Mouse (Mus musculus) heart, embryonic 12.5 days (tissue): ENCODE measurements around the gene Elp5. TPM values are rescaled to one million over a fixed set of nuclear protein-coding genes. Genes with fewer than 3 reads are reported as not detected.

ENCODE experiments used
- ATAC-seq: fragments of 200-750 bp; cut with Nextera tagmentation; 2 replicates; pipeline ENCODE4 v1.8.0; 2017; ENCODE audit warnings: moderate TSS enrichment, moderate library complexity; ENCODE audit not compliant: insufficient number of reproducible peaks, low FRiP score
- H3K27ac ChIP-seq: fragments of 300-500 bp; sonication (generic); 2 replicates; pipeline ENCODE4 v1.5.1; 2016; ENCODE audit warnings: mild to moderate bottlenecking, moderate library complexity; ENCODE audit not compliant: poor library complexity, severe bottlenecking
- H3K27me3 ChIP-seq: fragments of 300-500 bp; sonication (generic); replicated peaks from 2 replicates; pipeline ENCODE4 v1.6.1; 2016; ENCODE audit warnings: mild to moderate bottlenecking, moderate library complexity
- H3K36me3 ChIP-seq: fragments of 300-500 bp; sonication (generic); 2 replicates; pipeline ENCODE4 v1.6.1; 2016; ENCODE audit warnings: mild to moderate bottlenecking, moderate library complexity
- H3K4me1 ChIP-seq: fragments of 300-500 bp; sonication (generic); replicated peaks from 2 replicates; pipeline ENCODE4 v1.6.1; 2016; ENCODE audit warnings: mild to moderate bottlenecking
- H3K4me2 ChIP-seq: fragments of 300-500 bp; sonication (generic); 2 replicates; pipeline ENCODE4 v1.6.1; 2016; ENCODE audit warnings: mild to moderate bottlenecking, moderate library complexity
- H3K4me3 ChIP-seq: fragments of 300-500 bp; sonication (generic); 2 replicates; pipeline ENCODE4 v1.5.1; 2016; ENCODE audit warnings: mild to moderate bottlenecking
- H3K9ac ChIP-seq: fragments of 300-500 bp; sonication (generic); 2 replicates; pipeline ENCODE4 v1.6.1; 2016; ENCODE audit warnings: mild to moderate bottlenecking, moderate library complexity
- H3K9me3 ChIP-seq: fragments of 300-500 bp; sonication (generic); replicated peaks from 2 replicates; pipeline ENCODE4 v1.6.1; 2016; ENCODE audit warnings: mild to moderate bottlenecking, moderate library complexity
- WGBS: fragments of 180-500 bp; shearing (Covaris S2); methylation state at CpG from one replicate; pipeline ENCODE4 v1.1.7; 2016; 5-methylcytosine and 5-hydroxymethylcytosine counted together
- polyA plus RNA-seq: library from polyadenylated mRNA; unstranded; fragments of >200 nt; fragmentation: Nextera tagmentation; extraction: Ambion mirVana; gene quantifications from 2 replicates; pipeline ENCODE4 v1.2.1, GENCODE M21; 2016

Gene Elp5
- polyA plus RNA-seq, 1 experiment from 2014 or later = 109 TPM

GRCm38 (mm10) chr11:69998567-69999491 lies 16.5 kb upstream of the Elp5 start:
- Histone ChIP-seq H3K4me3 (no peak overlapping the region), H3K4me1 (peaks cover 48% of the 10 kb centered on the region), H3K36me3 (peaks cover 35% of the 10 kb centered on the region), H3K27ac (no peak overlapping the region), H3K27me3 (no peaks in the 10 kb centered on the region), H3K4me2 (no peak overlapping the region), H3K9me3 (no peaks in the 10 kb centered on the region), H3K9ac (no peak overlapping the region)
- 90% methylated on average over 27 of the region's 27 CpGs for WGBS
- ATAC-seq = no peak

DNA sequence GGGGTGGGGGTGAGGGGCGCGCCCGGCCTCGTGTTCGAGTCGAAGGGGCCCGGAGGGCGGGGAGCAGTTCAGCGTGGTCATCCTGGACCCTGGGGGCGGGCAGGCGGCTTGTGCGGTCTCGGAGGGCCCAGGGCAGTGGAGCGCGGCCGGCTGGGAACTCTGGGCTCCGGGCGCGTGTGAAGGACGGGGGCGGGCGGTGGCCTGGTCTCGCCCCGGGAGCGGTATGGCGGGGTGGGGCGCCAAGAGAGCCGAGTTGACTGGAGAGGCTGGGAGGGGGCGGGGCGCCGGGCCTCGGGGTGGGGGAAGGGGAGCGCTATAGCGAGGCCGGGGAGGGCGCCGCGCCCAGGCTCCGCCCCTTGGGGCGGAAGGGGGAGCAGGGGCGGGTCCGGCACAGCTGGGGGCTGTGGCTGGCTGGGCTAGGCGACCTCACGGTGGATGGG lies 14.8 kb upstream of the Elp5 start:
- Histone ChIP-seq H3K27ac (peak overlapping the region; percentile 99), H3K4me2 (peak overlapping the region; percentile 69), H3K9me3 (no peaks in the 10 kb centered on the region), H3K4me1 (peaks cover 41% of the 10 kb centered on the region), H3K4me3 (peak overlapping the region; percentile 99), H3K9ac (peak overlapping the region; percentile 100), H3K27me3 (no peaks in the 10 kb centered on the region), H3K36me3 (peaks cover 44% of the 10 kb centered on the region)
- ATAC-seq = peak; percentile 82
- WGBS = 1% methylated on average over 42 of the region's 44 CpGs

DNA sequence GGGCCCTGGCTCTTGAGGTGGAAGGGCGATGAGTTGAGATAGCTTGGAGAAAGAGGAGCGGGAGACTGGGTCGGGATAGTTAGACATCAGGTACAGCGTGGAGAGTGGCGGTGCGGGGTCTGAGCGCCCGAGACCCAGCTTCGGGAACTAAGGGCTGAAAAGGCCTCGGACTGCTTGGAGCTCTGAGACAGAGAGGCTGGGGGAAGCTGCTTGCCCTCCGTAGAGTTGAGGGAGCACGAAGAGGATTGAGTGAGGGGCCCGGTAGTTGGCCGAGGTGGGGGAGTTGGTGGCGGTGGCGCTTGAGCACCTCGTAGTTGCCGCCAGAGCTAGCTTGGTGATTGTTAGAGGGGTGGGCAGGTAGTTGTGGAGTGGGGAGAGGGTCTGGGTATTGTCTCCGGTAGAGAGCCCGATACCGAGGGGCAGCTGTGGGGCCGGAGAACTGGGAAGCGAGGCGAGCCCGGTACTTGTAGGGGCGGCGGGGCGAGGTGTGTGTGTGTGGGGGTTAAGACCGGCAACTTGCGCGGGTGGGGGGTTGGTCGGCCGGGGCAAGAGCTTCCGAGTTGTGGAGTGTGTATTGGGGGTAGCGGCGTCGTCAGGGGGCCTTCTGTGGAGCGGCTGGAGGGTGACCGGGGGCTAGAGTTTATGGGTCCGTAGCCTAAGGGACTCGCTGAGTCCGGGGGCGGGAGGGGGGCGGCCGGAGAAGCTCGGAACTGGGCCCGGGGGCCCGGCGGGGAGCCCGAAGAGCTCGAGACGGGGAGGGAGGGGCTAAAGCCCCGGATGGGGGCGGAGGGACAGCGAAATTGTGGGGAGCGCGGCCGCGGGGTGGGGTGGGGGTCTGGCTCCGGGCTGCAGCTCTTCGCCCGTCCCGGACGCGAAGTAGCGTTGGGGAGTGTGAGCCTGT lies 14.1 kb upstream of the Elp5 start:
- no peaks in the 10 kb centered on the region for H3K27me3 ChIP-seq
- peaks cover 34% of the 10 kb centered on the region for H3K4me1 ChIP-seq
- H3K4me2 ChIP-seq = peak overlapping the region; percentile 69
- peak overlapping the region; percentile 99 for H3K27ac ChIP-seq
- H3K36me3 ChIP-seq = peaks cover 44% of the 10 kb centered on the region
- peak; percentile 13; the same call in 1 of the 2 replicates for ATAC-seq
- H3K9me3 ChIP-seq = no peaks in the 10 kb centered on the region
- WGBS = under 1% methylated on average over 58 of the region's 66 CpGs
- peak overlapping the region; percentile 100 for H3K9ac ChIP-seq
- peak overlapping the region; percentile 99 for H3K4me3 ChIP-seq

- peaks cover 44% of the 10 kb centered on the region for H3K36me3 ChIP-seq
- H3K4me2 ChIP-seq = peak within 1 kb of the TSS; percentile 69
- under 1% methylated on average over 36 of the region's 36 CpGs for WGBS
- peaks cover 33% of the 10 kb centered on the region for H3K4me1 ChIP-seq
- H3K27ac ChIP-seq = peak within 1 kb of the TSS; percentile 99
- peak within 1 kb of the TSS; percentile 100 for H3K9ac ChIP-seq
- peak within 1 kb of the TSS; percentile 99 for H3K4me3 ChIP-seq
- H3K9me3 ChIP-seq = no peaks in the 10 kb centered on the region
- H3K27me3 ChIP-seq = no peaks in the 10 kb centered on the region
- ATAC-seq = peak; percentile 76
These were observed 13.2 kb upstream of the Elp5 start, which contains the start of gene Phf23 for GRCm38 (mm10) chr11:69995391-69995960. Gene Phf23 (plus strand): TSS chr11:69995777.

GRCm38 (mm10) chr11:69994401-69995090 lies 12.2 kb upstream of the Elp5 start:
- Histone ChIP-seq H3K4me3 (no peak overlapping the region; the same call in 1 of the 2 replicates), H3K36me3 (peaks cover 47% of the 10 kb centered on the region)

GRCm38 (mm10) chr11:69992932-69993331 lies 10.6 kb upstream of the Elp5 start:
- Histone ChIP-seq H3K9ac (peak overlapping the region; percentile 66), H3K27me3 (no peaks in the 10 kb centered on the region), H3K9me3 (no peaks in the 10 kb centered on the region), H3K4me3 (peak overlapping the region; percentile 70), H3K4me1 (peaks cover 27% of the 10 kb centered on the region), H3K4me2 (peak overlapping the region; percentile 74), H3K36me3 (peaks cover 47% of the 10 kb centered on the region), H3K27ac (no peak overlapping the region; the same call in 1 of the 2 replicates)
- ATAC-seq = no peak
- 86% methylated on average over 3 of the region's 3 CpGs for WGBS

More at GRCm38 (mm10) chr11:69994401-69995090, 12.2 kb upstream of the Elp5 start:
- Histone ChIP-seq H3K27ac (no peak overlapping the region), H3K4me1 (peaks cover 33% of the 10 kb centered on the region), H3K9me3 (no peaks in the 10 kb centered on the region), H3K9ac (no peak overlapping the region), H3K27me3 (no peaks in the 10 kb centered on the region), H3K4me2 (no peak overlapping the region)
- no peak for ATAC-seq
- WGBS = 84% methylated on average over 11 of the region's 11 CpGs

- H3K27ac ChIP-seq = no peak overlapping the region; the same call in 1 of the 2 replicates
- H3K9ac ChIP-seq = peak overlapping the region; percentile 66
- ATAC-seq = no peak
- peak overlapping the region; percentile 70 for H3K4me3 ChIP-seq
- peaks cover 21% of the 10 kb centered on the region for H3K4me1 ChIP-seq
- H3K9me3 ChIP-seq = no peaks in the 10 kb centered on the region
- H3K36me3 ChIP-seq = peaks cover 49% of the 10 kb centered on the region
- H3K4me2 ChIP-seq = peak overlapping the region; percentile 74
- WGBS = 77% methylated on average over 10 of the region's 10 CpGs
- H3K27me3 ChIP-seq = no peaks in the 10 kb centered on the region
These were observed 10.1 kb upstream of the Elp5 start for GRCm38 (mm10) chr11:69992396-69992795.

GRCm38 (mm10) chr11:69991711-69992110 lies 9.4 kb upstream of the Elp5 start:
- peaks cover 56% of the 10 kb centered on the region for H3K36me3 ChIP-seq
- H3K9ac ChIP-seq = peak overlapping the region; percentile 90
- 0% methylated on average over 15 of the region's 15 CpGs for WGBS
- H3K27me3 ChIP-seq = no peaks in the 10 kb centered on the region
- peak overlapping the region; percentile 95 for H3K27ac ChIP-seq
- peak overlapping the region; percentile 70 for H3K4me3 ChIP-seq
- no peak; the same call in 1 of the 2 replicates for ATAC-seq
- H3K4me1 ChIP-seq = peaks cover 19% of the 10 kb centered on the region
- peak overlapping the region; percentile 74 for H3K4me2 ChIP-seq
- H3K9me3 ChIP-seq = no peaks in the 10 kb centered on the region

DNA sequence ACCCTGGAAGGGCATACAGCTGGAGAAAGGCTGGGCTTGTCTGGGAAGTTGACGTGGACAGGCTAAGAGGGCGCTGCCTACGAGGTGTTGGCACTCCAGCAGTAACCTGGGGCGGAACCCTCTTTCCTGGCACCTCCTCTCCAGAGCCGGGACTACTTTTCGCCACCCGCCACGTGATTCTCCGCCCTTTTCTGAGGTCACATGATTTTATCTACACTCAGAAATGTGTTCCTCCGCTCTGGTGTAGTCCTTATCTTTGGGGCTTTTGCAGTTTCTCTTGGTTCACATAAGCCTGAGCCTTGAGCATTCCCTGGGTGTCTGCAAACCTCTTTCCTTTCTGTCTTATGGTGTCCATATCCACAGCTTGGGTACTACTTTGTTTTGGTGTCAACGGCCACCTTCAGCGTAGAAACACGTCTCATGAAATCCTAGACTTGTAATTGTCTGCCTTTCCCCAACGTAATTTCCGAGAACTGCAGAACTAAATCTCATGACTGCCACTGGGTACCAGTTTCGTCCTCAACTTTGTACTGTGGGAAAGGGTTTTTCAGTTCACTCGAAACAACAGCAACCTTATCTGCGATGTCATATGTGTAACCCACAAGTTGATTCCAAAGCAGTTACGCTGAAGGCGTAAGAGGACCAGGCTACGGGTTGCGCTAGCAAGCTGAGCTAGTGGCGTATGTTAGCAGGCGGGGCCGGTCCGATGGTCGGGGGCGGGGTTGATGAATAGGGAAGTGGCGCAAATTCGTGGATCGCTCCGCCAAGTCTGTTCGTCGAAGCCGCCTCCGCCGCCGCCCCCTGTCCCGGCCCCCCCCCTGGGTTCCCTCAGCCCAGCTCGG lies 8.8 kb upstream of the Elp5 start, which contains the start of gene Gabarap:
Gabarap (plus strand) TSS at position 294 of the 842 bp plus-strand sequence.
- H3K4me1 ChIP-seq = peaks cover 19% of the 10 kb centered on the region
- peak within 1 kb of the TSS; percentile 90 for H3K9ac ChIP-seq
- H3K4me3 ChIP-seq = peak within 1 kb of the TSS; percentile 70
- H3K27me3 ChIP-seq = no peaks in the 10 kb centered on the region
- peak within 1 kb of the TSS; percentile 95 for H3K27ac ChIP-seq
- peaks cover 62% of the 10 kb centered on the region for H3K36me3 ChIP-seq
- ATAC-seq = peak; percentile 85
- H3K9me3 ChIP-seq = no peaks in the 10 kb centered on the region
- WGBS = under 1% methylated on average over 40 of the region's 40 CpGs
- H3K4me2 ChIP-seq = peak within 1 kb of the TSS; percentile 74
